Mouse (Mus musculus) liver, adult 2 months (tissue): ENCODE measurements around the gene Fhl3. TPM values are rescaled to one million over a fixed set of nuclear protein-coding genes. Genes with fewer than 3 reads are reported as not detected.

Source experiments
- DNase-seq: peaks from one replicate; pipeline ENCODE4 v3.0.0-alpha.2; 2011; ENCODE audit warnings: low read depth, low spot score; ENCODE audit errors: extremely low read depth
- H3K27ac ChIP-seq: fragments of 200-500 bp; replicated peaks from 2 replicates; pipeline ENCODE4 v1.5.1; 2012; ENCODE audit warnings: low read depth, mild to moderate bottlenecking, control low read depth, inconsistent platforms, low read length; ENCODE audit not compliant: insufficient read depth
- H3K27me3 ChIP-seq: fragments of 200-500 bp; 2 replicates; pipeline ENCODE4 v1.6.1; 2012; ENCODE audit warnings: mild to moderate bottlenecking, moderate library complexity, low read length, inconsistent platforms; ENCODE audit not compliant: control insufficient read depth, insufficient read depth
- H3K36me3 ChIP-seq: fragments of 200-500 bp; 2 replicates; pipeline ENCODE4 v1.6.1; 2012; ENCODE audit warnings: low read length, inconsistent platforms; ENCODE audit not compliant: control insufficient read depth, insufficient read depth
- H3K4me1 ChIP-seq: fragments of 200-500 bp; 2 replicates; pipeline ENCODE4 v1.6.1; 2011; ENCODE audit warnings: low read length; ENCODE audit not compliant: control insufficient read depth, insufficient read depth
- H3K4me3 ChIP-seq: fragments of 200-500 bp; 2 replicates; pipeline ENCODE4 v1.5.1; 2011; ENCODE audit warnings: low read depth, mild to moderate bottlenecking, control low read depth, low read length, moderate library complexity; ENCODE audit not compliant: insufficient read depth
- H3K79me2 ChIP-seq: fragments of 200-500 bp; 2 replicates; pipeline ENCODE4 v1.6.1; 2012; ENCODE audit warnings: inconsistent platforms, mild to moderate bottlenecking, low read length, moderate library complexity; ENCODE audit not compliant: control insufficient read depth, insufficient read depth
- H3K9ac ChIP-seq: fragments of 200-500 bp; 2 replicates; pipeline ENCODE4 v1.6.1; 2012; ENCODE audit warnings: low read depth, mild to moderate bottlenecking, control low read depth, inconsistent platforms, low read length
- CTCF ChIP-seq: fragments of 200-500 bp; IDR thresholded peaks from 2 replicates; pipeline ENCODE4 v1.5.1; 2011; ENCODE audit warnings: low read depth, low read length, control low read depth
- POLR2A ChIP-seq: fragments of 200-500 bp; IDR thresholded peaks from 2 replicates; pipeline ENCODE4 v1.6.1; 2011; ENCODE audit warnings: low read length, control low read depth; ENCODE audit not compliant: insufficient read depth; ENCODE audit errors: extremely low read depth
- WGBS: fragments of 180-500 bp; shearing (Covaris S2); methylation state at CpG from one replicate; pipeline ENCODE4 v1.1.7; 2018; 5-methylcytosine and 5-hydroxymethylcytosine counted together
- polyA plus RNA-seq: library from polyadenylated mRNA; depleted of rRNA; stranded (reverse); fragments of >200 nt; gene quantifications from 2 replicates; pipeline ENCODE4 v1.2.3, GENCODE M21; 2012
- total RNA-seq: library from RNA; depleted of rRNA; stranded (reverse); fragments of >200 nt; gene quantifications from 2 replicates; pipeline ENCODE4 v1.2.3, GENCODE M21; 2014

Gene Fhl3
- total and polyA plus RNA-seq, 2 experiments = 0.28 to 1.5 TPM

DNA sequence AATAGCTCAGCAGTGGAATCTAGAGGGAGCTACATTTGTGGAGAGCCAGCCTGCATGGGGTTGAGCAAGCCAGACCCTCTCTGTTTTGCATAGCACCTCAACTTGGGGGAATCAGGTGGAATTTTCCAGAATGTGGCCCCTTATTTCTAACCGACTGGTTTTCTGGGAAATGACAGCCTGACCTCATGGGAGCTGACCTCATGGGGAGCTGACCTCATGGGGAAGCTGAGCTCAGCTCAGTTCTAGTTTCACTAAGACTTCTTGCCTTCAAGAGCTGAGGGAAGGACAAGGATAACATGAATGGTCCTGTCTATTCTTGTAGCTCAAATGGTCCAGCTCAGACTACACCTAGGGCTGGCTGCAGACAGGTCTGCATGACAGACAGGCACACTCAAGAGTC, 38.3 kb downstream of the Fhl3 start:
- 59% methylated on average over 1 of the region's 1 CpGs for WGBS

DNA sequence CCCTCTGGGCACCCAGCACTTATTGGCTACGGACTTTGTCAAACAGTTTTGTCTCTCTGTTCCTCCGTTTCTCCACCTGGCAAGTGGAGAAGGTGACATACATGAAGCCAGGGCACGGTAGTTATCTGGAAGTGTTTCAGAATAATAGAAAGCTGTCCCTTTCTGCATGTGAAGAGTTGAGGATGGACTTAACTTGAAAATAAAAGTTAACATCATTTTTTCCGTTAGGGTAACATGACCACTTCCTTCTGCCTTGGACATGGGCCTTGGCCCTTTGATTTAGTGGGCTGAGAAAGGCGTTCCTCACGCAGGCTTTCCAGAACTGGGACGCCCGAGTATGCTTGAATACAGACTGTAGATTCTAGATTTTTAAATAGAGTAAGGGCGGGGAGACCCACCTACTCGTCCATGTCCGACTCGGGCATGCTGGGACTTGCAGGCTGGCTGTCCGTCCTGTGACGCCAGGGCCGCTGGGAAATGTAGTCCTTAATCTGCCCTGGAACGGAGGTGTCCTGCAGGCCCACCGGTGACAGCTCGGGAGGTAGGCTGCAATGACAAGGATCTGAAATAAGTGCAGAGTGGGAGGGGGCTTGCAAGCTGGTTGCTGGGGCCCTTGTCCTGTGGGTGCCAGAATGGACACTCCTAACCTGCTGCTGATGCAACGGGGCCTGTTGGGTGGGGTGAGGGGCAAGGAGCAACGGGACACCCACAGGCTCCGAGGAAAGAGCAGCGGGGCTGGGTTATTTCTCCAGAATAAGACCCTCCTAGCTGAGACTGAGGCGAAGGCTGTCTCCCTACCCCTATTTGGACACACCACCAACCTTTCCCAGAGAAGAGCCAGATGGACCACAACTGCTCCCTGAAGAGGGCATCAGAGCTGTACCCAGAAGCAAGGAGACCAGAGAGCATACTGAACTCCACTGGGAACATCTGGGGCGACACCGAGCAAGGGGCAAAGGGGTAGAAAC, 41.2 kb downstream of the Fhl3 start, which contains the start of gene Inpp5b:
Gene Inpp5b, plus strand, starts transcription at position 475 of the 968 bp plus-strand sequence.
- Histone ChIP-seq H3K9ac (peak within 1 kb of the TSS; percentile 64), H3K4me1 (peaks cover 23% of the 10 kb centered on the region), H3K27me3 (no peaks in the 10 kb centered on the region), H3K36me3 (no peaks in the 10 kb centered on the region), H3K27ac (peak within 1 kb of the TSS; percentile 52), H3K79me2 (no peaks in the 10 kb centered on the region), H3K4me3 (peak within 1 kb of the TSS; percentile 64)
- peak; percentile 78 for DNase-seq
- TF ChIP-seq POLR2A = 0 out of 2 replicates have a peak, but pooled peaks have one; percentile 23
- peak; percentile 33; the same call in 1 of the 2 replicates for TF ChIP-seq CTCF
- WGBS = 4% methylated on average over 25 of the region's 25 CpGs

More for the DNA sequence above, 38.3 kb downstream of the Fhl3 start:
- Histone ChIP-seq H3K4me3 (no peak overlapping the region), H3K4me1 (peaks cover 15% of the 10 kb centered on the region), H3K27me3 (no peaks in the 10 kb centered on the region), H3K79me2 (no peaks in the 10 kb centered on the region), H3K27ac (no peak overlapping the region), H3K36me3 (no peaks in the 10 kb centered on the region), H3K9ac (no peak overlapping the region)
- TF ChIP-seq POLR2A (no peak), CTCF (no peak)
- no peak for DNase-seq

DNA sequence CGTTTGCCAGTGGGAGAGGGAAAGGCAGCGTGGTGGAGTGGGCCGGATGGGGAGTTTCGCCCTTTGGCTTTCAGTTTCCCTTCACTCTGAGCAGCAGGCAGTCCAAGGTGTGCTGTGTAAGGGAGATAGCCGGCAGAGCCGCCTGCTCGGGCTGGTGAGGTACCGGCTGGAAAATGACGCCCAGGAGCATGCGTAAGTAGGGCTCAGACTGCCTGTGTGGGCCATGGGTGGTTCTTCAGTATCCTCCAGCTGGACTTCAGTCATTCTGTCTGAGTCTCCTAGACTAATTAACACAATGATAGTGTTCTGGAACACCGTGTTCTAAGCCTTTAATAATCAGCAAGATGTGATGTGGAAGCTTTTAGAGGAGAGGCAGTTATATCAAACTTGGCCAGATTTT, 42.3 kb downstream of the Fhl3 start:
- Histone ChIP-seq H3K36me3 (no peaks in the 10 kb centered on the region), H3K4me3 (peak overlapping the region; percentile 27; the same call in 1 of the 2 replicates), H3K4me1 (peaks cover 25% of the 10 kb centered on the region), H3K79me2 (no peaks in the 10 kb centered on the region), H3K9ac (peak overlapping the region; percentile 28), H3K27me3 (no peaks in the 10 kb centered on the region), H3K27ac (peak overlapping the region; percentile 52)
- 26% methylated on average over 11 of the region's 11 CpGs for WGBS
- TF ChIP-seq POLR2A (no peak), CTCF (no peak)
- DNase-seq = peak; percentile 71

DNA sequence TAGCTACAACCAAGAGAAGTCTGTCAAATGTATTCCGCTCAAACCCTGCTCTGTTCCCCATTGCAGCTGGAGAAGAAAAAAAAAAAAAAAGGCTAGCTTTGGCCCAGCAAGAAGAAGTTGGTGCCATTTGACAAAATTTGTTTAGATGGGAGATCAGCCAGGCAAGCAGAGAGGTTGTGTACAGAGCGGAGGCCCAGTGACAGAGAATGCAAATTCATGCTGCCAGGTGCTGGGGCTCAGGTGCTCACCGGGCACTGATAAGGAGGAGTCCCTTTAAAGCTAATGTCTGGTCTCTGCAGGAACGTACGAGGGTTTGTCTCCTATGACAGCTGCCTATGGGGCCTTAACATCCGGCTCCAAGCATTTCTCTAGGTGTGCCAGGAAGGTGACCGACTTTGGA, 46.1 kb downstream of the Fhl3 start:
- 30% methylated on average over 7 of the region's 7 CpGs for WGBS
- peak; percentile 97 for DNase-seq
- no peaks in the 10 kb centered on the region for H3K27me3 ChIP-seq

DNA sequence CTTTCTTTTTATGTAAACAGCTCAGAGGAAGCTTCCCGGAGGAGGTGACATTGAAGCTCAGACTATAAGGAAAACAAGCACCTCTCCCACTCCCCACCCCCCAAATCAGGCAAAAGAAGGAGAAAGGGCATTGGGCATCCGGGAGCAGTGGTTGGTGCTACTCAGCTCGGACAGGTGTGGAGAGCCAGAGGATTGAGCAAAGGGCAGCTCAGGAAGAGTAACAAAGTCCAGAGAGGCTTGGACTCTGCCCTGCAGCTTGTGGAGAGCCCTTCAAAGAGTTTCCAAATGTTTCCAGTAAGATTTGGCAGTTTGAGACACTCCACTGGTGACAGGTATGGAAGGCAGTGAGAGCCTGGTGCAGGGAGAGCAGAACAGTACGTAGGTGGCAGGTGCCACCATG, 47.4 kb downstream of the Fhl3 start:
- peaks cover 36% of the 10 kb centered on the region for H3K4me1 ChIP-seq
- no peaks in the 10 kb centered on the region for H3K36me3 ChIP-seq
- H3K4me3 ChIP-seq = no peak overlapping the region
- 0 out of 2 replicates have a peak, but pooled peaks cover 3% of the 10 kb centered on the region for H3K79me2 ChIP-seq
- no peaks in the 10 kb centered on the region for H3K27me3 ChIP-seq
- TF ChIP-seq CTCF (no peak), POLR2A (no peak)
- 0 out of 2 replicates have a peak overlapping the region, but pooled peaks have one; percentile 12 for H3K9ac ChIP-seq
- 18% methylated on average over 4 of the region's 4 CpGs for WGBS
- peak; percentile 97 for DNase-seq
- peak overlapping the region; percentile 97 for H3K27ac ChIP-seq

More for the DNA sequence above, 46.1 kb downstream of the Fhl3 start:
- Histone ChIP-seq H3K36me3 (no peaks in the 10 kb centered on the region), H3K27ac (peak overlapping the region; percentile 93), H3K79me2 (no peaks in the 10 kb centered on the region), H3K4me3 (no peak overlapping the region), H3K9ac (peak overlapping the region; percentile 9), H3K4me1 (peaks cover 35% of the 10 kb centered on the region)
- TF ChIP-seq CTCF = no peak
- TF ChIP-seq POLR2A = no peak
